Mouse (Mus musculus): Measurements from ENCODE around the gene Pdpr.

DNA sequence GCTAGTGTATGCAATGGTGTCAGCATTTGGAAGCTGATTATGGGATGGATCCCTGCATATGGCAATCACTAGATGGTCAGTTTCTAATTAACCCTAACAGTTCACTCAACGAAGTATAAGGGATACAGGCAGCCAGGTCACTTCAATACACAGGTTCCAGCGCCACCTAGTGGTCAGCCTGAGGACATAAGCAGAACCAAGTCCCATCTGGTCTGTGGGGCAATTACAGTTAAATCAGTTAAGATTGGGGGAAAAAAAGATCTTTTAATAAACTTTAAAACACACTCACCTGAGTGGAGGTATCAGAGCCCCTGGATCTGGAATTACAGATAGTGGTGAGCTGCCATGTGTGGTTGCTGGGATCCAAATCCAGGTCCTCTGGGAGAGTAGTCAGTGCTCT is 4.3 kb upstream of the Pdpr start:
- TF ChIP-seq CTCF (IDR thresholded peaks at IDR 0.05; ENCODE audit: low read depth, low read length) (peak; percentile 84), POLR2A (IDR thresholded peaks at IDR 0.05; ENCODE audit: insufficient read depth, low read length) (no peak), EP300 (IDR thresholded peaks at IDR 0.05; ENCODE audit: insufficient read depth, low read depth, low read length) (no peak)

Data from ES-Bruce4 (cell line).